Mouse (Mus musculus): ENCODE data around the gene Vmn2r110. TPM values are rescaled to one million over a fixed set of nuclear protein-coding genes. Genes with fewer than 3 reads are reported as not detected.

Gene Vmn2r110
- not detected for total RNA-seq (2021)

DNA sequence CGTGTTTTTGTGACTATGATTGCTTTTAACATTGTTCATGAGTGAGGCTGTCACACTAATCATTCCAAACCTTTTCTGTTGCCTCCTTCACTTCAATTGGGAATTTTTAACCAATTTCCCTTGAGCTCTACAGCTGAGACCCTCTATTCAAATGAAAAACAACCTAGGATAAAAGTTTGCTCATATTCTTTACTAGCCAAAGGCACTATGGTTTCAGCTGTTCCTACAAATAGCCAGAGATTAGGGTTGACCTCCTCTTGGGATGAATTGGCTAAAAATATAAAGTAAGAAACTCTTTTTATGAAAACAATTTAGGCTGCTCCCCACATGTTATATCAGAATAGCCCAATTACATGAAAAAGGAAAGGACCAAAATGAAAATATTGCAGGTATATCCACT lies at the start of gene Vmn2r110:
Gene Vmn2r110, minus strand, starts transcription at position 101 of the 400 bp plus-strand sequence.
- intact Hi-C loops (cut with DNase I): no loop called here
- no peak for DNase-seq

DNA sequence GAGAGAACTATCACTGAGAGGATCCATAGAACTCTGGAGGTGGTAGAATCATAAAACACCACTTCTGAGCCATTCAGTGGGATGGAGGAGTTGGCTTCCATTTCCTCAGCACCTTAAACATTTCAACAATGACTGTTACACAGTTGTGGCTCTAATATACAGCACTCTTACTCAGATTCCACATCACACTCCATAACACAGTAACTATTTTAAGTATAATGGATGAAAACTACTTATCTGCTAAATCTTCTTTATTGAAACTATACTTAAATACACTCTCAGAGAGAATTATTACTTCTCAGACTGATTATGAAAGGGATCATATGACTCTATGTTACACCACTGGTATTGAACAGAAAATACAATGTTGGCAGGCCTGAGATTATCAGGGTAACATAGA lies 28.6 kb upstream of the Vmn2r110 start, which contains the start of gene Fpr-rs3:
Gene Fpr-rs3, minus strand, starts transcription at position 101 of the 400 bp plus-strand sequence.
- intact Hi-C loops (cut with DNase I): no loop called here
- no peak for DNase-seq

DNA sequence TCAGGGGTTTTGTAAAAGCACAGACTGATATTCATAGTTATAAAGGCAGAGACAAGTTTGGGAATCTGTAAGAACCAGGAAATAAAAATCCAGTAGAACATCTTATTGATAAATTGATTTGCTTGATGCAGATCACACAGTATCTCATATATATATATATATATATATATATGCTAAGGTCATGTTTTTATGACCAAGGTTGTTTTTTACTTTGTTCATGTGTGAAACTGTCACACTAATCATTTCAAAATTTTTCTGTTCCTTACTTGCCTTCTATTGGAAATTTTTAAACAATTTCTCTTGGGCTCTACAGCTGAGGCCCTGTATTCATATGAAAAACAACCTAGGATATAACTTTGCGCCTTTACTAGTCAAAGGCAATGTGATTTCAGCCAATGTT lies 31.6 kb downstream of the Vmn2r110 start, which contains the start of gene Vmn2r109:
Gene Vmn2r109, minus strand, starts transcription at position 101 of the 400 bp plus-strand sequence.
- no peak for DNase-seq
- intact Hi-C loops (cut with DNase I): no loop called here

Other genes starting within 250 kb of the Vmn2r110 start
- gene Vmn1r224, start 182.3 kb downstream of the Vmn2r110 start, total RNA-seq (2021): not detected
- not detected for gene Vmn2r108, start 115.1 kb downstream of the Vmn2r110 start, total RNA-seq (2021)
- not detected for gene Vmn1r225, start 98.3 kb downstream of the Vmn2r110 start, total RNA-seq (2021)
- not detected for gene Vmn2r109, start 31.7 kb downstream of the Vmn2r110 start, total RNA-seq (2021)
- gene Fpr-rs3, start 28.5 kb upstream of the Vmn2r110 start, total RNA-seq (2021): not detected
- not detected for gene Vmn1r226, start 86.4 kb upstream of the Vmn2r110 start, total RNA-seq (2021)
- not detected for gene Vmn1r227, start 133.4 kb upstream of the Vmn2r110 start, total RNA-seq (2021)
- not detected for gene Vmn1r228, start 189.7 kb upstream of the Vmn2r110 start, total RNA-seq (2021)
- gene Vmn1r229, start 215.1 kb upstream of the Vmn2r110 start, total RNA-seq (2021): not detected
- gene Vmn1r230, start 244.0 kb upstream of the Vmn2r110 start, total RNA-seq (2021): not detected